Mouse (Mus musculus): Measurements from ENCODE around the gene Taf9b. TPM values are rescaled to one million over a fixed set of nuclear protein-coding genes. Genes with fewer than 3 reads are reported as not detected.

Taf9b gene
- 7.4 and 8.2 TPM in 2 replicates for polyA plus RNA-seq (2012; rRNA removed; ENCODE audit: low replicate concordance)

GRCm38 (mm10) chrX:106221058-106221457 lies at the start of gene Taf9b:
Taf9b (minus strand) TSS chrX:106221158.

GRCm38 (mm10) chrX:106255276-106255675 lies 34.3 kb upstream of the Taf9b start, which contains the start of gene Fnd3c2:
Fnd3c2 (minus strand) TSS chrX:106255376.

GRCm38 (mm10) chrX:106186713-106187649 lies 34.0 kb downstream of the Taf9b start, which contains the start of gene Pgk1:
Pgk1 (plus strand) TSS chrX:106187100.

Other genes with a start within 250 kb of the Taf9b start
- 8.3 and 9.2 TPM in 2 replicates for gene Magt1, start 209.3 kb downstream of the Taf9b start, polyA plus RNA-seq (2012; rRNA removed; ENCODE audit: low replicate concordance)
- gene Cox7b, start 205.5 kb downstream of the Taf9b start, polyA plus RNA-seq (2012; rRNA removed; ENCODE audit: low replicate concordance) = 253 and 405 TPM in 2 replicates
- gene Atp7a, start 193.9 kb downstream of the Taf9b start, polyA plus RNA-seq (2012; rRNA removed; ENCODE audit: low replicate concordance) = 4.1 and 6.9 TPM in 2 replicates
- gene Tlr13, start 78.0 kb downstream of the Taf9b start, polyA plus RNA-seq (2012; rRNA removed; ENCODE audit: low replicate concordance) = 1.1 and 2.1 TPM in 2 replicates
- 135 and 159 TPM in 2 replicates for gene Pgk1, start 34.1 kb downstream of the Taf9b start, polyA plus RNA-seq (2012; rRNA removed; ENCODE audit: low replicate concordance)
- gene Fnd3c2, start 34.2 kb upstream of the Taf9b start, polyA plus RNA-seq (2012; rRNA removed; ENCODE audit: low replicate concordance) = not detected in 2 replicates